In genomic region chr17:31297521-31297939, GRCm38 (mm10) we compare ENCODE assay signal across 8 mouse cellular contexts. TPM values are rescaled to one million over a fixed set of nuclear protein-coding genes. Genes with fewer than 3 reads are reported as not detected.
DNase-seq lines count a peak whose midpoint lies in the region; ATAC-seq and TF ChIP-seq lines count a peak whose summit lies in the region.

No protein-coding gene starts in this region.

- no peak for TF ChIP-seq CTCF in E14TG2a.4 (conservative IDR thresholded peaks at IDR 0.05; ENCODE audit: low read length)
- TF ChIP-seq CTCF in kidney, adult 2 months (conservative IDR thresholded peaks at IDR 0.05; ENCODE audit: insufficient read depth, insufficient read length, low read depth, low read length) = peak; percentile 41; the same call in 1 of the 2 replicates

- peaks cover 81% of the 10 kb centered on the region for H3K4me1 ChIP-seq in E14TG2a.4 (replicated peaks; ENCODE audit: low read depth, low read length)
- no peaks in the 10 kb centered on the region for H3K4me1 ChIP-seq in kidney, adult 2 months (ENCODE audit: control insufficient read depth, insufficient read depth, low read length)

- H3K27me3 ChIP-seq in E14TG2a.4 (ENCODE audit: insufficient read depth, low read length) = no peaks in the 10 kb centered on the region
- H3K27me3 ChIP-seq in kidney, adult 2 months (replicated peaks; ENCODE audit: control insufficient read depth, insufficient read depth, low read length) = no peaks in the 10 kb centered on the region

- WGBS in kidney, adult 2 months = 2% methylated on average over 7 of the region's 7 CpGs

- no peak for ATAC-seq in erythroblast, adult 5-6 weeks (replicated peaks; ENCODE audit: low FRiP score, poor library complexity, severe bottlenecking)

- DNase-seq in adrenal gland, adult 8-10 months = peak; percentile 77
- peak; percentile 64 to 65 for DNase-seq in heart, adult 9 months (ENCODE audit: low spot score in 2 of 2)
- DNase-seq in kidney, adult 2 months = peak; percentile 88
- DNase-seq in lung, postnatal 10 days = peak; percentile 88
- no peak for DNase-seq in cerebellum, adult 11 months
- DNase-seq in right cerebral cortex, postnatal 14 days = no peak

- peaks cover 26% of the 10 kb centered on the region for H3K36me3 ChIP-seq in E14TG2a.4 (ENCODE audit: insufficient read depth, low read length)
- no peaks in the 10 kb centered on the region for H3K36me3 ChIP-seq in kidney, adult 2 months (ENCODE audit: control insufficient read depth, insufficient read depth, low read length)

- H3K27ac ChIP-seq in kidney, adult 2 months (ENCODE audit: insufficient read depth, low read depth, low read length) = no peak overlapping the region

- no peak for TF ChIP-seq POLR2A in kidney, adult 2 months (IDR thresholded peaks at IDR 0.05; ENCODE audit: low read depth, low read length)

- no peaks in the 10 kb centered on the region for H3K9me3 ChIP-seq in E14TG2a.4 (ENCODE audit: low read length)

- peak overlapping the region; percentile 90 for H3K4me3 ChIP-seq in E14TG2a.4 (replicated peaks; ENCODE audit: low read length)
- H3K4me3 ChIP-seq in kidney, adult 2 months (ENCODE audit: insufficient read depth, low read depth, low read length) = no peak overlapping the region

RNA-seq across cellular contexts. Expression of gene Slc37a1, which starts 10.9 kb away (rescaled TPM):
- 10 to 100 TPM; 13.1 to 26.4 (median 22.5) TPM for total RNA-seq in adrenal gland, adult 8-10 months (2022)
- 6.3 and 6.5 TPM in 2 replicates for polyA plus RNA-seq in kidney, adult 2 months (2012; rRNA removed)
- total RNA-seq in erythroblast, adult 5-6 weeks (2015; ENCODE audit: low replicate concordance) = 0.58 and 2.7 TPM in 2 replicates
- total RNA-seq in erythroblast, adult 5-6 weeks (2017; ENCODE audit: low replicate concordance) = 1.1 and 7.0 TPM in 2 replicates

RNA-seq across cellular contexts. Expression of gene Rsph1, which starts 20.3 kb away (rescaled TPM):
- 10 to 100 TPM in 2 of 4 experiments, 1 to 10 TPM in 2; 3.9 to 14.9 (median 9.1) TPM for total RNA-seq in adrenal gland, adult 8-10 months (2022)
- polyA plus RNA-seq in kidney, adult 2 months (2012; rRNA removed) = 0.73 and 1.1 TPM in 2 replicates
- total RNA-seq in erythroblast, adult 5-6 weeks (2015; ENCODE audit: low replicate concordance) = not detected in 2 replicates
- not detected in 2 replicates for total RNA-seq in erythroblast, adult 5-6 weeks (2017; ENCODE audit: low replicate concordance)

Comparison
In these comparisons a context has a peak if more than half of its experiments do, and no peak if none do; other contexts are left out.
1. DNase-seq: peak in adrenal gland, adult 8-10 months (single experiment), heart, adult 9 months (2 of 2), kidney, adult 2 months (single experiment) and lung, postnatal 10 days (single experiment); none in cerebellum, adult 11 months (single experiment) and right cerebral cortex, postnatal 14 days (single experiment).
2. RNA of gene Rsph1, which starts 20.3 kb away (total RNA-seq): 3.9 to 14.9 TPM in adrenal gland, adult 8-10 months; not detected in erythroblast, adult 5-6 weeks; every median in the first group is over 4 times any median in the second.